Mouse (Mus musculus) inflammation-experienced regulatory T-cells, adult 16 weeks (primary cell): Measurements from ENCODE around the gene Sbpl. TPM values are rescaled to one million over a fixed set of nuclear protein-coding genes. Genes with fewer than 3 reads are reported as not detected.

Experiments
- polyA plus RNA-seq: library from polyadenylated mRNA; unstranded; fragments of 100-300 nt; shearing (Covaris generic); gene quantifications from one replicate; pipeline ENCODE4 v1.2.1, GENCODE M21; 2017

The Sbpl gene
- not detected for polyA plus RNA-seq

DNA sequence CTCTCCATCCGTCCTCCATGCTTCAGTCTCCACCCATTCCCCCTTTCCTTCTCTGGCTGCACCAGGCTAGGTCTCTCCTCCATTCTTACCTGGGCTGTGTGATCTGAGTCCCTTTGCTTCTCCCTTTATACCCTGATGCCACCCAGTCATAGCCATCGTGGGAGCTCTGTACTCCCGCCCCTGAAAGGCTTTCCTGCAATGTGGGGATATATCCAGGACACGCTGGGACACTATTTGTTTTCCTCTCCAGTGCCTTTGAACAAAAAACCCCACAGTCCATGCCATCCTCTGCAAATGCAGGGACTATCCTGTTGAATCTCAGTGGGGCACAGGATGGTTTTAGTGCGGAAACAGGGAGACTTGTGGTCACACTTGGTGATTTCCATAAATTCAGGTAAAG, at the start of gene Sbpl:
TSS of gene Sbpl (minus strand) at position 101 of the 400 bp plus-strand sequence.

DNA sequence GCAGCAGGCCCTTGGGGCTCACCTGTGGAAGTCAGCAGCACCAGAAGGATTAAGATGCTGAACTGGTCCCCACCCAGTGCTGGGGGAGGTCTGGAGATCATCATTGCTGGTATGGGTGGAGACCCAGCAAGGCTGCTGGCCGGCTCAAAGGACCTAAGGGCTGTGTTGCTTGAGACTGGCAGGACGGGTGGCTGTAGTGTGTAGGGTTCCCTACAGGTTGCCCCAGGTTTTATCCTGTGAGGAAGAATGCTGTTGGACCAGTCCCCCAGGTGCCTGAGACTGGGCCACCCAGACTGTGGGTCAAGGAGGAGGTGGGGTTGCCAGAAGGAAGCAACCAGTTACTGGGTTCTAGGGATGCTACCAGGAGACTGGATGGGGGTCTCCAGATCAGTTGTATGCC, 42.8 kb upstream of the Sbpl start, which contains the start of gene Prss22:
TSS of gene Prss22 (minus strand) at position 200 of the 400 bp plus-strand sequence.

DNA sequence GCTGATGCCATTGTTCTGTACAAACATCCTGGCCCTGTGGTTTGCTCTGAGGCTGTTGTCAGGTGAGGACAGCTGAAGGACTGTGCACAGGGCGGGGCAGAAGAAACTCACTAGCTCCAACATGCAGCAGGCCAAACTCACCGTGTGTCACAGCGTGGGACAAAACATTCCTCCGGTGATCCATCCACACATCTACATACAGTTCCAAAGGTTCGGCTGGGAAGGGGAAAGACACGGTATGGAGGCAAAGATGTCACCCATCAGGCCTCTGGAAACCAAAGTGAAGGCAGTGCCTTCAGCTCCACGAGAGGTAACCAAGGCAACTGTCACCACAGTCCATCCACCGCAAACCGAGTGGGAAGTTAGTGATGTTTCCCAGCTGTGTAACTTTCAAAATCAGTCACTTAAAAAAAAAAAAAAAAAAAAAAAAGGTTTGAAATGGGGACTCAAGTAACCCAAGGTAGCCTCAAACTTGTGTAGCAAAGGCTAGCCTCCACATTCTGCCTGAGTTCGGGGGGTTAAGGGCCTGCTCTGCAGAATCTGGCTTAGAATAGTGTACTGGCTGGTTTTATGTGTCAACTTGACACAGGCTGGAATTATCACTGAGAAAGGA, 25.3 kb upstream of the Sbpl start, which contains the start of gene Prss30:
TSS of gene Prss30 (minus strand) at position 270 of the 613 bp plus-strand sequence.

DNA sequence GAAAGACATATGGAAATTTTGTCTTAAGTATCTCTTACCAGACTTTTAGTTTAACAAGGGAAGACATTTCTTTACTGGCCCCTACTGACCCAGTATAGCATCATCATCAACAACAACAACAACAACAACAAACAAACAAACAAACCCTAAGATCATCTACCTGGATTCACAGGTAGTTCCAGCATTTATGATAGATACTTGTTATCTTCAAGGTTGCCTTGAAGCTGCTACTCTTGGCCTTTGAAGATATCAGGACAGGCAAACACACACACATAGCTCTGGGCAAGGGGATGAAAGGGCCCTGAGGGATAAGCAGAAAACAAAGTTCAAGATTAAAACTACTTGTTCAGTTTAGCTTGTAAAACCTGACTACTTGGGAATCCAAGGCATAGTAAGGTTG, 13.7 kb downstream of the Sbpl start, which contains the start of gene Sbp:
TSS of gene Sbp (plus strand) at position 301 of the 400 bp plus-strand sequence.

DNA sequence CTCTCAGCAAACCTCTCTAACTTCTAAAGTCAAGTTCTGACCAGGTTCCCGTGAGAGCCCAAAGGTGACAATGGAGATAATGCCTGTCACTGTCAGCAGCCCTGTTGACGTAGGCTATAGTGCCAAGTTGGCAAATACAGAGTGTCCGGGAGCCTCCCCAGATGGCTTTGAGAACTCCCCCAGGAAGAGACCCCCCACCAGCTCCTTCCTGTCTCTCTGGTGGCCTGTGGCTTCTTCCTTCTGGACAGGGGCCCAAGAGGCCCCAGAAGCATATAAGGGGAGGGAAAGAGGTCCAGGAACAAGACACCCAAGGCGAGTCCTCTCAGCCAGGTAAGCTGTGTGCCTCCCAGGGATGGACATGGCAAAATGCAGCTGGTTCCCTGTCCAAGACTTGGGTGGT, 37.9 kb downstream of the Sbpl start, which contains the start of gene Dcpp3:
TSS of gene Dcpp3 (plus strand) at position 301 of the 400 bp plus-strand sequence.

Other genes with a start within 250 kb of the Sbpl start
- not detected for gene 1520401A03Rik, start 232.5 kb downstream of the Sbpl start, polyA plus RNA-seq
- gene Pkmyt1, start 228.9 kb downstream of the Sbpl start, polyA plus RNA-seq = 28.6 TPM
- 10.4 TPM for gene Paqr4, start 214.4 kb downstream of the Sbpl start, polyA plus RNA-seq
- 6.0 TPM for gene Kremen2, start 209.4 kb downstream of the Sbpl start, polyA plus RNA-seq
- gene Flywch1, start 183.7 kb downstream of the Sbpl start, polyA plus RNA-seq = 34.0 TPM
- 4.5 TPM for gene Flywch2, start 169.2 kb downstream of the Sbpl start, polyA plus RNA-seq
- gene Srrm2, start 164.7 kb downstream of the Sbpl start, polyA plus RNA-seq = 568 TPM
- gene Elob, start 126.1 kb downstream of the Sbpl start, polyA plus RNA-seq = 672 TPM
- gene Prss33, start 119.2 kb downstream of the Sbpl start, polyA plus RNA-seq = 0.39 TPM
- gene Prss32, start 111.4 kb downstream of the Sbpl start, polyA plus RNA-seq = not detected
- 6.6 TPM for gene Prss41, start 111.1 kb downstream of the Sbpl start, polyA plus RNA-seq
- gene Prss21, start 87.2 kb downstream of the Sbpl start, polyA plus RNA-seq = not detected
- gene Dcpp1, start 74.4 kb downstream of the Sbpl start, polyA plus RNA-seq = not detected
- not detected for gene Dcpp2, start 74.4 kb downstream of the Sbpl start, polyA plus RNA-seq
- gene Dcpp3, start 37.8 kb downstream of the Sbpl start, polyA plus RNA-seq = not detected
- not detected for gene Sbp, start 13.6 kb downstream of the Sbpl start, polyA plus RNA-seq
- 0.26 TPM for gene Prss30, start 25.3 kb upstream of the Sbpl start, polyA plus RNA-seq
- gene Prss22, start 42.8 kb upstream of the Sbpl start, polyA plus RNA-seq = not detected
- 0.55 TPM for gene Prss27, start 82.9 kb upstream of the Sbpl start, polyA plus RNA-seq
- 12.9 TPM for gene Kctd5, start 118.2 kb upstream of the Sbpl start, polyA plus RNA-seq
- 57.8 TPM for gene Pdpk1, start 195.7 kb upstream of the Sbpl start, polyA plus RNA-seq
- gene Amdhd2, start 208.5 kb upstream of the Sbpl start, polyA plus RNA-seq = 43.3 TPM
- gene Atp6v0c, start 214.4 kb upstream of the Sbpl start, polyA plus RNA-seq = 350 TPM